Mouse (Mus musculus) ES-E14 (cell line): Measurements from ENCODE around the gene Phf21a. TPM values are rescaled to one million over a fixed set of nuclear protein-coding genes. Genes with fewer than 3 reads are reported as not detected.
"Not testable (repeated sequence)": the region's sequence is repeated elsewhere in the genome, so short reads cannot be mapped to it uniquely, and the experiment has no call there.

ENCODE experiments used
- DNase-seq: peaks from one replicate; pipeline ENCODE4 v3.0.0-alpha.2; 2013; ENCODE audit warnings: low read depth, low spot score
- H3K27ac ChIP-seq: 2 replicates; pipeline ENCODE4 v1.5.1; 2012; ENCODE audit warnings: low read depth, mild to moderate bottlenecking, low read length, moderate library complexity, mixed read lengths; ENCODE audit not compliant: poor library complexity, insufficient read depth, severe bottlenecking
- H3K36me3 ChIP-seq: 2 replicates; pipeline ENCODE4 v1.6.1; 2012; ENCODE audit warnings: mild to moderate bottlenecking, low read length, moderate library complexity, mixed read lengths; ENCODE audit not compliant: control insufficient read depth, poor library complexity, insufficient read depth, severe bottlenecking
- H3K4me1 ChIP-seq, 2 experiments: fragments of 150-350 bp in 1 of 2; sonication (generic) in 1 of 2; 2 replicates each; pipeline ENCODE4 v1.6.1; 2012; ENCODE audit warnings: low read length in 2 of 2, mild to moderate bottlenecking in 1 of 2, mixed read lengths in 1 of 2; ENCODE audit not compliant: control insufficient read depth in 2 of 2, insufficient read depth in 2 of 2, poor library complexity in 1 of 2
- H3K4me3 ChIP-seq, 2 experiments: fragments of 150-350 bp in 1 of 2; sonication (generic) in 1 of 2; 2 replicates each; pipeline ENCODE4 v1.5.1; 2012; ENCODE audit warnings: low read length in 2 of 2, low read depth in 1 of 2, mild to moderate bottlenecking in 1 of 2, mixed read lengths in 1 of 2; ENCODE audit not compliant: insufficient read depth in 1 of 2, poor library complexity in 1 of 2, severe bottlenecking in 1 of 2
- H3K9ac ChIP-seq: 2 replicates; pipeline ENCODE4 v1.6.1; 2012; ENCODE audit warnings: low read depth, mild to moderate bottlenecking, low read length, mixed read lengths; ENCODE audit not compliant: poor library complexity, insufficient read depth, severe bottlenecking
- H3K9me3 ChIP-seq: fragments of 150-350 bp; sonication (generic); 2 replicates; pipeline ENCODE4 v1.6.1; 2012; ENCODE audit warnings: low read depth, mild to moderate bottlenecking, low read length; ENCODE audit not compliant: control insufficient read depth, insufficient read depth
- CHD2 ChIP-seq: IDR thresholded peaks from 2 replicates; pipeline ENCODE4 v1.6.1; 2014; ENCODE audit warnings: mild to moderate bottlenecking, low read depth, low read length, inconsistent platforms
- HCFC1 ChIP-seq: IDR thresholded peaks from 2 replicates; pipeline ENCODE4 v1.6.1; 2012; ENCODE audit warnings: low read length, inconsistent platforms, borderline replicate concordance; ENCODE audit not compliant: insufficient read depth
- MAFK ChIP-seq: IDR thresholded peaks from 2 replicates; pipeline ENCODE4 v1.6.1; 2014; ENCODE audit warnings: mild to moderate bottlenecking, low read depth, low read length, inconsistent platforms; ENCODE audit not compliant: insufficient read depth
- ZC3H11A ChIP-seq: IDR thresholded peaks from 2 replicates; pipeline ENCODE4 v1.6.1; 2012; ENCODE audit warnings: low read depth, mild to moderate bottlenecking, inconsistent platforms, low read length, borderline replicate concordance
- ZNF384 ChIP-seq: IDR thresholded peaks from 2 replicates; pipeline ENCODE4 v1.6.1; 2012; ENCODE audit warnings: low read depth, low read length, inconsistent platforms
- in situ Hi-C, 2 experiments: fragments of 600-800 bp; cut with MboI; formaldehyde crosslinking; loops; one replicate each; pipeline ENCODE4 v1.15.1; 2025; ENCODE audit warnings: low sequenced_read_pairs in 2 of 2, inconsistent platforms in 1 of 2; ENCODE audit not compliant: unreplicated experiment in 2 of 2
- total RNA-seq: library from RNA; depleted of rRNA; stranded (reverse); fragments of 300-350 nt; gene quantifications from 2 replicates; pipeline ENCODE4 v1.2.3, GENCODE M21; 2012

The Phf21a gene
- total RNA-seq, 1 experiment, result 23.5 TPM

DNA sequence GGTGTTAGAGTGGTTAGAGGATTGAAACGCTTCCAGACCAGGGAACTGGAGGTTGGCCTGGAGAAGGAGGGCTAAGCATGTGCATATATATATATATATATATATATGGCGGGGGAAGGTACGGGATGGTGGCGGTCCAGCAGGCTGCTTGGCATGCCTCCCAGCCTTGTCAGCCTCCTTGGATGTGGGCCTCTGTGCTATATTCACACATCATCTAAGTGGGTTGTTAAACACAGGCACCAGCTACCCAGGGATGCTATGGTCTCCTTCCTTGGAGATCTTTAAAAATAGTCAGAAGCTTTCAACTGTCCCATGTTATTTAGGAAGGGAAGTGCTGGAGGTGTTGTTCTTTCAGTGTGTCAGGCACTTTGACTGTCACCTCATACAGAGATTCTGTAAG lies 3.1 kb upstream of the Phf21a start:
- in situ Hi-C loops, result no loop called here

DNA sequence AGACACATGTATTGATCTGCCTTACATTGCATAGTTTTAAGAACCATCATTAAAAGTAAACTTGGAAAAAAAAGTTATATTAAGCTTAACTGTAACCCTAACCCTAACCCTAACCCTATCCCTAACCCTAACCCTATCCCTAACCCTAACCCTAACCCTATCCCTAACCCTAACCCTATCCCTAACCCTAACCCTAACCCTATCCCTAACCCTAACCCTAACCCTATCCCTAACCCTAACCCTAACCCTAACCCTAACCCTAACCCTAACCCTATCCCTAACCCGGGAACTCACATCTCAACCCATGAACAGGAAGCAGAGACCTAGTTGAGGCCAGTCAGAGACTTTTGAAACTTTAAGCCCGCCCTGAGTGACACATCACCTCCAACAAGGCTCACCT lies 586 bp downstream of the Phf21a start:
- in situ Hi-C loops, H3K9ac ChIP-seq: not testable (repeated sequence)

More for the DNA sequence above, 3.1 kb upstream of the Phf21a start:
- no peak for DNase-seq
- no peak overlapping the region for H3K9ac ChIP-seq
- H3K27ac ChIP-seq, result no peak overlapping the region
- no peak overlapping the region for H3K4me3 ChIP-seq
- 0 out of 2 replicates have a peak, but pooled peaks cover 2% of the 10 kb centered on the region for H3K9me3 ChIP-seq
- H3K36me3 ChIP-seq, result no peaks in the 10 kb centered on the region
- TF ChIP-seq CHD2 (no peak), HCFC1 (no peak)
- H3K4me1 ChIP-seq, result no peaks in the 10 kb centered on the region

DNA sequence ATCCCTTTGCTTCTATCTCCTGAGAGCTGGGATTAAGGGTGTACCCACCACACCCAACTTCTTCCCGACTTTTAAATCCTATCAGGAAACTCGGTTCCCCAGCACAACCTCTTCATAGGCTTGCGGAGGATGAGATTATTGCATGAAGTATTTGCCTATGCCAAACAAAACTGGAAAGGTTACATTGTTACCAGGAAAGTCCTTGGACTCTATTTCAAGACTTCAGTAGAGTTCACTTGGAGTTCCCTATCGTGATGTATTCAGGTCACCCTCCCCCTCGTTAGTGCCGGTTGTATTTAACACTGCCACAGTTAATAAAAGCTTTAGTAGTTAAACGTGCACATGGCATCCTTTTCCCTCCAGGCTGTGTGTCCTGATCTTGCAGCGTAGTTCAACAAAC lies 1.2 kb downstream of the Phf21a start:
- no peak overlapping the region for H3K4me3 ChIP-seq
- no peak overlapping the region for H3K27ac ChIP-seq
- no peaks in the 10 kb centered on the region for H3K36me3 ChIP-seq
- in situ Hi-C loops, result no loop called here
- TF ChIP-seq ZC3H11A (no peak), ZNF384 (no peak), CHD2 (no peak), HCFC1 (no peak), MAFK (no peak)
- H3K9me3 ChIP-seq, result 0 out of 2 replicates have a peak, but pooled peaks cover 2% of the 10 kb centered on the region
- peaks cover 3 to 5% of the 10 kb centered on the region in 2 experiments; a peak in 3 of 4 replicates for H3K4me1 ChIP-seq
- DNase-seq, result no peak
- H3K9ac ChIP-seq, result no peak overlapping the region

More for the DNA sequence above, 586 bp downstream of the Phf21a start:
- H3K4me1 ChIP-seq, H3K9me3 ChIP-seq, H3K36me3 ChIP-seq, DNase-seq, H3K4me3 ChIP-seq, H3K27ac ChIP-seq: not testable (repeated sequence)

DNA sequence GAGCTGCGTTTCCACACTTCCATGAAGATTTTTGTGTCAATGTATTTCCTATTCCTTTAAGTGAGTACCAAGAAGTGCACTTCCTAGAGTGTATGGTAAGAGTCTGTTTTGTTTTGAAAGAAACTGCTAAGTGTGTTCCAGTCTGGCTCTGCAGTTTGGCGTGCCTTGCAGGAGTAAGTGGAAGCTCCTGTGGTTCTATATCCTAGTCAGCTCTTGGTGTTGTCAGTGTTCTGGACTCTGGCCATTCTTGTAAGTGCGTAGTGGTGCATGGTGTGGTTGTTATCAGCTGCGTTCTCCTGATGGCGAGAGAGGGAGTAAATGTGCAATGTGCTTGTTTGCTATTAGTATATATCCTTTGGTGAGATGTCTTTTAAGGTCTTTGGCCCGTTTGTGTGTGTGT lies 7.9 kb downstream of the Phf21a start:
- Histone ChIP-seq H3K9ac (no peak overlapping the region), H3K4me3 (no peak overlapping the region), H3K9me3 (no peaks in the 10 kb centered on the region), H3K36me3 (no peaks in the 10 kb centered on the region), H3K4me1 (peaks cover 3 to 5% of the 10 kb centered on the region in 2 experiments; a peak in 3 of 4 replicates), H3K27ac (no peak overlapping the region)
- in situ Hi-C loops, result no loop called here
- no peak for DNase-seq
- TF ChIP-seq HCFC1 (no peak), ZNF384 (no peak), ZC3H11A (no peak), MAFK (no peak), CHD2 (no peak)

DNA sequence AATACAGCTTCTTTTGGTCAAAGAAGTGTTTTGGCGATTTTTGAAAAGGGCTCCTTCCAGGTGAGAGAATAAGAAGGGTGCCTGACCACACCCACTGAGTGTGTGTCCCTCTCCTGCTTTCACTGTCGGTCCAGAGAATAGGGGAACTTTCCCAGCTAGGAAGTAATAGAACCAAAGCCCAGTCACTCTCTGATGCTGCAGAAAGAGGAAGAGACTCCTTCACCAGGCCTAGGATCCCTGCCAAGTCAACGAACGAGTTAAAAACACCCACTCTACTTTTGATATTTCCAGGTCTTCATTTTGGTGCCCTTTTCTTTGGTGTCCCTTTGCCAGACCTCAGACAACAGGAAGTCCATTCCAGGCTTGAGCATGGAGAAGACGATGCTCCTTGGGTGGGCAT lies 31.6 kb downstream of the Phf21a start:
- H3K36me3 ChIP-seq, result no peaks in the 10 kb centered on the region
- no peak overlapping the region for H3K27ac ChIP-seq
- DNase-seq, result no peak
- no peak overlapping the region for H3K9ac ChIP-seq
- peaks cover 0 to 2% of the 10 kb centered on the region in 2 experiments; a peak in 1 of 4 replicates for H3K4me1 ChIP-seq
- H3K4me3 ChIP-seq, result no peak overlapping the region
- TF ChIP-seq MAFK (no peak), HCFC1 (no peak), ZC3H11A (no peak), CHD2 (no peak), ZNF384 (no peak)
- H3K9me3 ChIP-seq, result no peaks in the 10 kb centered on the region
- in situ Hi-C loops, result no loop called here
